In genomic region chr12:28700101-28700511, GRCm38 (mm10) we compare ENCODE assay signal across 8 mouse cellular contexts. TPM values are rescaled to one million over a fixed set of nuclear protein-coding genes. Genes with fewer than 3 reads are reported as not detected.
DNase-seq lines count a peak whose midpoint lies in the region; ATAC-seq and TF ChIP-seq lines count a peak whose summit lies in the region.

No protein-coding gene starts in this region.

- H3K36me3 ChIP-seq in forebrain, embryonic 14.5 days (ENCODE audit: control insufficient read depth, insufficient read depth, low read length), result peaks cover 8% of the 10 kb centered on the region
- H3K36me3 ChIP-seq in limb, embryonic 15.5 days, result peaks cover 31% of the 10 kb centered on the region
- H3K36me3 ChIP-seq in lung, postnatal 0 days (ENCODE audit: insufficient read depth, low read length), result peaks cover 5% of the 10 kb centered on the region; the same call in 1 of the 2 replicates

- peak; percentile 49 for ATAC-seq in forebrain, embryonic 14.5 days
- no peak for ATAC-seq in limb, embryonic 15.5 days (ENCODE audit: insufficient number of reproducible peaks, low FRiP score, low TSS enrichment, low read depth)
- ATAC-seq in lung, postnatal 0 days, result no peak

- no peaks in the 10 kb centered on the region for H3K27me3 ChIP-seq in forebrain, embryonic 14.5 days (replicated peaks; ENCODE audit: control insufficient read depth, insufficient read depth, low read length)
- H3K27me3 ChIP-seq in limb, embryonic 15.5 days, result no peaks in the 10 kb centered on the region
- no peaks in the 10 kb centered on the region for H3K27me3 ChIP-seq in lung, postnatal 0 days (replicated peaks; ENCODE audit: insufficient read depth, low read length)

- no peak for TF ChIP-seq EP300 in lung, postnatal 0 days (IDR thresholded peaks at IDR 0.05)

- WGBS in forebrain, embryonic 14.5 days, result 21% methylated on average over 3 of the region's 3 CpGs
- WGBS in limb, embryonic 15.5 days, result 40% methylated on average over 3 of the region's 3 CpGs
- WGBS in lung, postnatal 0 days, result 25% methylated on average over 2 of the region's 3 CpGs

- no peaks in the 10 kb centered on the region for H3K9me3 ChIP-seq in forebrain, embryonic 14.5 days (replicated peaks; ENCODE audit: control insufficient read depth, low read length)
- no peaks in the 10 kb centered on the region for H3K9me3 ChIP-seq in limb, embryonic 15.5 days
- no peaks in the 10 kb centered on the region for H3K9me3 ChIP-seq in lung, postnatal 0 days (ENCODE audit: low read length)

- peak overlapping the region; percentile 51 for H3K9ac ChIP-seq in forebrain, embryonic 14.5 days (ENCODE audit: low read length)
- no peak overlapping the region for H3K9ac ChIP-seq in limb, embryonic 15.5 days
- H3K9ac ChIP-seq in lung, postnatal 0 days (replicated peaks; ENCODE audit: low read depth), result no peak overlapping the region

- H3K27ac ChIP-seq in forebrain, embryonic 14.5 days (ENCODE audit: low read depth, low read length), result peak overlapping the region; percentile 91
- peak overlapping the region; percentile 71 for H3K27ac ChIP-seq in limb, embryonic 15.5 days
- H3K27ac ChIP-seq in lung, postnatal 0 days (ENCODE audit: low read length), result no peak overlapping the region

- peaks cover 19% of the 10 kb centered on the region for H3K4me1 ChIP-seq in forebrain, embryonic 14.5 days (ENCODE audit: control insufficient read depth, insufficient read depth, low read length)
- peaks cover 9% of the 10 kb centered on the region; the same call in 1 of the 2 replicates for H3K4me1 ChIP-seq in limb, embryonic 15.5 days
- no peaks in the 10 kb centered on the region for H3K4me1 ChIP-seq in lung, postnatal 0 days (ENCODE audit: insufficient read depth, low read depth, low read length)

- H3K4me2 ChIP-seq in forebrain, embryonic 14.5 days (ENCODE audit: low read length), result no peak overlapping the region
- no peak overlapping the region for H3K4me2 ChIP-seq in limb, embryonic 15.5 days
- no peak overlapping the region for H3K4me2 ChIP-seq in lung, postnatal 0 days (replicated peaks; ENCODE audit: low read depth, low read length)

- DNase-seq in layer of hippocampus, postnatal 10 days (ENCODE audit: low spot score in 2 of 2), result peak; percentile 39 to 51
- no peak for DNase-seq in layer of hippocampus, adult 11-12 months (ENCODE audit: low spot score)
- peak; percentile 54 for DNase-seq in cerebellum, adult 9-11 months
- DNase-seq in forebrain, embryonic 14.5 days (ENCODE audit: low spot score), result no peak
- no peak for DNase-seq in frontal cortex, postnatal 36 days (ENCODE audit: low spot score in 2 of 2)
- DNase-seq in lung, postnatal 0 days (ENCODE audit: low spot score), result no peak
- DNase-seq in embryo, embryonic 10.5 days (ENCODE audit: low spot score), result no peak

- H3K4me3 ChIP-seq in forebrain, embryonic 14.5 days (ENCODE audit: low read depth, low read length), result no peak overlapping the region
- H3K4me3 ChIP-seq in limb, embryonic 15.5 days, result no peak overlapping the region
- H3K4me3 ChIP-seq in lung, postnatal 0 days (ENCODE audit: low read depth, low read length), result no peak overlapping the region

- no peak for TF ChIP-seq CTCF in lung, postnatal 0 days (IDR thresholded peaks at IDR 0.05)

RNA-seq across cellular contexts. Expression of gene Adi1, which starts 25.1 kb away (rescaled TPM):
- 10 to 100 TPM; 15.5 to 18.4 TPM for total RNA-seq in layer of hippocampus, postnatal 10 days (2021)
- polyA plus RNA-seq in forebrain, embryonic 14.5 days (2014; fragmentation: Nextera tagmentation; extraction: Ambion mirVana), result 43.6 and 44.8 TPM in 2 replicates
- polyA plus RNA-seq in limb, embryonic 15.5 days (2015; fragmentation: Nextera tagmentation; extraction: Ambion mirVana), result 66.0 and 70.4 TPM in 2 replicates
- 54.5 TPM in 2 replicates for polyA plus RNA-seq in lung, postnatal 0 days (2015; fragmentation: Nextera tagmentation; extraction: Ambion mirVana)

RNA-seq across cellular contexts. Expression of gene Trappc12, which starts 50.2 kb away (rescaled TPM):
- 10 to 100 TPM; 45.6 to 47.0 TPM for total RNA-seq in layer of hippocampus, postnatal 10 days (2021)
- polyA plus RNA-seq in forebrain, embryonic 14.5 days (2014; fragmentation: Nextera tagmentation; extraction: Ambion mirVana), result 38.4 and 43.2 TPM in 2 replicates
- polyA plus RNA-seq in limb, embryonic 15.5 days (2015; fragmentation: Nextera tagmentation; extraction: Ambion mirVana), result 37.8 and 38.6 TPM in 2 replicates
- polyA plus RNA-seq in lung, postnatal 0 days (2015; fragmentation: Nextera tagmentation; extraction: Ambion mirVana), result 19.0 and 21.2 TPM in 2 replicates

RNA-seq across cellular contexts. Expression of gene Rnaseh1, which starts 50.7 kb away (rescaled TPM):
- total RNA-seq in layer of hippocampus, postnatal 10 days (2021), result 10 to 100 TPM; 11.8 to 15.4 TPM
- 24.8 and 26.1 TPM in 2 replicates for polyA plus RNA-seq in forebrain, embryonic 14.5 days (2014; fragmentation: Nextera tagmentation; extraction: Ambion mirVana)
- 29.3 and 31.8 TPM in 2 replicates for polyA plus RNA-seq in limb, embryonic 15.5 days (2015; fragmentation: Nextera tagmentation; extraction: Ambion mirVana)
- polyA plus RNA-seq in lung, postnatal 0 days (2015; fragmentation: Nextera tagmentation; extraction: Ambion mirVana), result 18.9 and 21.5 TPM in 2 replicates

RNA-seq across cellular contexts. Expression of gene Eipr1, which starts 51.5 kb away (rescaled TPM):
- 10 to 100 TPM; 41.6 to 47.7 TPM for total RNA-seq in layer of hippocampus, postnatal 10 days (2021)
- 80.9 and 87.5 TPM in 2 replicates for polyA plus RNA-seq in forebrain, embryonic 14.5 days (2014; fragmentation: Nextera tagmentation; extraction: Ambion mirVana)
- polyA plus RNA-seq in limb, embryonic 15.5 days (2015; fragmentation: Nextera tagmentation; extraction: Ambion mirVana), result 31.6 and 32.8 TPM in 2 replicates
- polyA plus RNA-seq in lung, postnatal 0 days (2015; fragmentation: Nextera tagmentation; extraction: Ambion mirVana), result 18.2 and 21.6 TPM in 2 replicates

Comparison
In these comparisons a context has a peak if more than half of its experiments do, and no peak if none do; other contexts are left out.
1. DNase-seq: peak in layer of hippocampus, postnatal 10 days (2 of 2) and cerebellum, adult 9-11 months (single experiment); none in layer of hippocampus, adult 11-12 months (single experiment), forebrain, embryonic 14.5 days (single experiment), frontal cortex, postnatal 36 days (0 of 2), lung, postnatal 0 days (single experiment) and embryo, embryonic 10.5 days (single experiment).